Mouse (Mus musculus): ENCODE measurements around the gene Cd300ld. TPM values are rescaled to one million over a fixed set of nuclear protein-coding genes. Genes with fewer than 3 reads are reported as not detected.
"Not testable (repeated sequence)": the region's sequence is repeated elsewhere in the genome, so short reads cannot be mapped to it uniquely, and the experiment has no call there.

Cd300ld gene
- 0.10 and 0.11 TPM in 2 replicates for polyA plus RNA-seq (2012; rRNA removed)

- no peak within 1 kb of the TSS for H3K27ac ChIP-seq (ENCODE audit: insufficient read depth, low read length)
- no peaks in the 10 kb centered on the region for H3K4me1 ChIP-seq (ENCODE audit: control insufficient read depth, insufficient read depth, low read length)
- H3K4me3 ChIP-seq (ENCODE audit: insufficient read depth, low read length) = no peak within 1 kb of the TSS
- no peak for TF ChIP-seq POLR2A (IDR thresholded peaks at IDR 0.05; ENCODE audit: extremely low read depth, insufficient read depth, low read length)
- TF ChIP-seq CTCF (IDR thresholded peaks at IDR 0.05; ENCODE audit: extremely low read depth, insufficient read depth, low read length) = no peak
These were observed at the start of gene Cd300ld for GRCm38 (mm10) chr11:114989793-114990192. Gene Cd300ld, minus strand, starts transcription at chr11:114989922.

- H3K27ac ChIP-seq (ENCODE audit: insufficient read depth, low read length); H3K4me1 ChIP-seq (ENCODE audit: control insufficient read depth, insufficient read depth, low read length): not testable (repeated sequence)
These were observed 47.9 kb upstream of the Cd300ld start, which contains the start of gene Cd300ld5 for GRCm38 (mm10) chr11:115037669-115038068. Gene Cd300ld5, minus strand, starts transcription at chr11:115037769.

GRCm38 (mm10) chr11:115026912-115027311 is 37.2 kb upstream of the Cd300ld start, which contains the start of gene Cd300ld4:
Gene Cd300ld4, minus strand, starts transcription at chr11:115027012.
- H3K4me1 ChIP-seq (ENCODE audit: control insufficient read depth, insufficient read depth, low read length); H3K27ac ChIP-seq (ENCODE audit: insufficient read depth, low read length); H3K4me3 ChIP-seq (ENCODE audit: insufficient read depth, low read length): not testable (repeated sequence)

More at GRCm38 (mm10) chr11:115037669-115038068, 47.9 kb upstream of the Cd300ld start, which contains the start of gene Cd300ld5:
- not testable (repeated sequence) for H3K4me3 ChIP-seq (ENCODE audit: insufficient read depth, low read length)

GRCm38 (mm10) chr11:115016093-115016492 is 26.4 kb upstream of the Cd300ld start, which contains the start of gene Cd300ld2:
Gene Cd300ld2, minus strand, starts transcription at chr11:115016193.
- H3K4me3 ChIP-seq (ENCODE audit: insufficient read depth, low read length); H3K27ac ChIP-seq (ENCODE audit: insufficient read depth, low read length); H3K4me1 ChIP-seq (ENCODE audit: control insufficient read depth, insufficient read depth, low read length): not testable (repeated sequence)

- H3K27ac ChIP-seq (ENCODE audit: insufficient read depth, low read length) = 0 out of 2 replicates have a peak overlapping the region, but pooled peaks have one; percentile 20
These were observed 14.3 kb upstream of the Cd300ld start for GRCm38 (mm10) chr11:115004070-115004469.

GRCm38 (mm10) chr11:115001474-115002040 is 11.8 kb upstream of the Cd300ld start, which contains the start of gene Cd300c2:
Gene Cd300c2, minus strand, starts transcription at chr11:115001880.
- H3K4me3 ChIP-seq (ENCODE audit: insufficient read depth, low read length) = no peak within 1 kb of the TSS
- TF ChIP-seq POLR2A (IDR thresholded peaks at IDR 0.05; ENCODE audit: extremely low read depth, insufficient read depth, low read length) (no peak), CTCF (IDR thresholded peaks at IDR 0.05; ENCODE audit: extremely low read depth, insufficient read depth, low read length) (no peak)
- H3K27ac ChIP-seq (ENCODE audit: insufficient read depth, low read length) = peak within 1 kb of the TSS; percentile 12; the same call in 1 of the 2 replicates
- H3K4me1 ChIP-seq (ENCODE audit: control insufficient read depth, insufficient read depth, low read length) = no peaks in the 10 kb centered on the region

More at GRCm38 (mm10) chr11:115004070-115004469, 14.3 kb upstream of the Cd300ld start:
- Histone ChIP-seq H3K4me3 (ENCODE audit: insufficient read depth, low read length) (no peak overlapping the region), H3K4me1 (ENCODE audit: control insufficient read depth, insufficient read depth, low read length) (no peaks in the 10 kb centered on the region)
- TF ChIP-seq POLR2A (IDR thresholded peaks at IDR 0.05; ENCODE audit: extremely low read depth, insufficient read depth, low read length) = no peak

GRCm38 (mm10) chr11:114981866-114982265 is 7.9 kb downstream of the Cd300ld start:
- no peak overlapping the region for H3K27ac ChIP-seq (ENCODE audit: insufficient read depth, low read length)
- no peak for TF ChIP-seq POLR2A (IDR thresholded peaks at IDR 0.05; ENCODE audit: extremely low read depth, insufficient read depth, low read length)
- TF ChIP-seq CTCF (IDR thresholded peaks at IDR 0.05; ENCODE audit: extremely low read depth, insufficient read depth, low read length) = no peak
- H3K4me1 ChIP-seq (ENCODE audit: control insufficient read depth, insufficient read depth, low read length) = no peaks in the 10 kb centered on the region
- H3K4me3 ChIP-seq (ENCODE audit: insufficient read depth, low read length) = no peak overlapping the region

GRCm38 (mm10) chr11:114972726-114973125 is 17.0 kb downstream of the Cd300ld start:
- no peak overlapping the region for H3K4me3 ChIP-seq (ENCODE audit: insufficient read depth, low read length)
- no peak overlapping the region for H3K27ac ChIP-seq (ENCODE audit: insufficient read depth, low read length)
- no peak for TF ChIP-seq POLR2A (IDR thresholded peaks at IDR 0.05; ENCODE audit: extremely low read depth, insufficient read depth, low read length)
- no peak for TF ChIP-seq CTCF (IDR thresholded peaks at IDR 0.05; ENCODE audit: extremely low read depth, insufficient read depth, low read length)
- H3K4me1 ChIP-seq (ENCODE audit: control insufficient read depth, insufficient read depth, low read length) = no peaks in the 10 kb centered on the region

GRCm38 (mm10) chr11:114968752-114969207 is 20.9 kb downstream of the Cd300ld start, which contains the start of gene Cd300c:
Gene Cd300c, minus strand, starts transcription at chr11:114969157.
- Histone ChIP-seq H3K4me3 (ENCODE audit: insufficient read depth, low read length) (no peak within 1 kb of the TSS), H3K27ac (ENCODE audit: insufficient read depth, low read length) (no peak within 1 kb of the TSS)

GRCm38 (mm10) chr11:114965182-114965828 is 24.4 kb downstream of the Cd300ld start:
- no peaks in the 10 kb centered on the region for H3K4me1 ChIP-seq (ENCODE audit: control insufficient read depth, insufficient read depth, low read length)
- TF ChIP-seq CTCF (IDR thresholded peaks at IDR 0.05; ENCODE audit: extremely low read depth, insufficient read depth, low read length) (no peak), POLR2A (IDR thresholded peaks at IDR 0.05; ENCODE audit: extremely low read depth, insufficient read depth, low read length) (no peak)

More at GRCm38 (mm10) chr11:114968752-114969207, 20.9 kb downstream of the Cd300ld start, which contains the start of gene Cd300c:
- no peak for TF ChIP-seq CTCF (IDR thresholded peaks at IDR 0.05; ENCODE audit: extremely low read depth, insufficient read depth, low read length)
- H3K4me1 ChIP-seq (ENCODE audit: control insufficient read depth, insufficient read depth, low read length) = no peaks in the 10 kb centered on the region

More at GRCm38 (mm10) chr11:114965182-114965828, 24.4 kb downstream of the Cd300ld start:
- Histone ChIP-seq H3K27ac (ENCODE audit: insufficient read depth, low read length) (no peak overlapping the region), H3K4me3 (ENCODE audit: insufficient read depth, low read length) (no peak overlapping the region)

All from cortical plate, adult 2 months (tissue).